ENCODE assay signal across 20 mouse cellular contexts in the genomic region with DNA sequence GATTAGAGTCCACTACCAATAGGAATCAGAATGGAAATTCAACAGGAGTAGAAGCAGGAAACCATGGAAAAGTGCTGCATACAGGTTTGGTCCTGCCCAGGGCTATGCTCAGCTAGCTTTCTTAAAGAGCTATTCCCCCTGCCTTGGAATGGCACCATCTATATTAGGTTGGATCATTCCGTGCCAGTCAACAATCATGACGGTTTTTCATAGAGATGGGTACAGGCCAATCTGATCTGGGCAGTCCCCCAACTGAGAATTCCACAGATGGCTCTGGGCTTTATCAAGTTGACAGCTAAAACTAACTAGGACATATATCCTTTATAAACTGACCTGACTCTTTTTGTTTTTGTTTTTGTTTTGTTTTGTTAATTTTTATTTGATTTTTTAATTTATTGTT.
DNase-seq lines count a peak whose midpoint lies in the region; TF ChIP-seq lines count a peak whose summit lies in the region.
"Had no signal": no experiment of that assay in that cellular context is flagged by ENCODE, and none has a peak within 500 bp of the region (broad histone marks: within the 10 kb centered on the region; RNA-seq: fewer than 3 reads in every experiment).

No protein-coding gene starts in this region.

- TF ChIP-seq CTCF in heart, adult 2 months (IDR thresholded peaks at IDR 0.05): no peak
- TF ChIP-seq CTCF in lung, adult 2 months (IDR thresholded peaks at IDR 0.05; ENCODE audit: insufficient read depth, low read length): no peak

- no peaks in the 10 kb centered on the region; the same call in 1 of the 2 replicates for H3K4me1 ChIP-seq in heart, adult 2 months (ENCODE audit: control insufficient read depth, insufficient read depth, low read length)
- no peaks in the 10 kb centered on the region for H3K4me1 ChIP-seq in lung, adult 2 months (ENCODE audit: control insufficient read depth, insufficient read depth, low read length)
- H3K4me1 ChIP-seq: midbrain, embryonic 13.5 days; neural tube, embryonic 12.5 days had no signal

- H3K4me3 ChIP-seq in heart, adult 2 months: no peak overlapping the region
- no peak overlapping the region for H3K4me3 ChIP-seq in lung, adult 2 months (replicated peaks; ENCODE audit: extremely low read depth, low read depth, low read length)
- H3K4me3 ChIP-seq: gastrocnemius, adult 2 months; left cerebral cortex, adult 2 months; midbrain, embryonic 13.5 days; neural tube, embryonic 12.5 days had no signal

- TF ChIP-seq EP300 in heart, adult 2 months (IDR thresholded peaks at IDR 0.05; ENCODE audit: insufficient read depth, low read depth, low read length): no peak

- WGBS in heart, adult 2 months: 41% methylated on average over 2 of the region's 2 CpGs
- WGBS in lung, adult 2 months: 65% methylated on average over 2 of the region's 2 CpGs

- no peaks in the 10 kb centered on the region for H3K36me3 ChIP-seq in heart, adult 2 months (ENCODE audit: control insufficient read depth, insufficient read depth, low read length)
- H3K36me3 ChIP-seq: midbrain, embryonic 13.5 days; neural tube, embryonic 12.5 days had no signal

- no peaks in the 10 kb centered on the region for H3K79me2 ChIP-seq in heart, adult 2 months (replicated peaks; ENCODE audit: control insufficient read depth, insufficient read depth, low read length)

- H3K27me3 ChIP-seq in heart, adult 2 months (ENCODE audit: control insufficient read depth, insufficient read depth, low read length): no peaks in the 10 kb centered on the region
- H3K27me3 ChIP-seq: CH12.LX; midbrain, embryonic 13.5 days; neural tube, embryonic 12.5 days had no signal

- no peak for TF ChIP-seq POLR2A in heart, adult 2 months (IDR thresholded peaks at IDR 0.05; ENCODE audit: insufficient read depth, low read depth, low read length)
- TF ChIP-seq POLR2A in lung, adult 2 months (IDR thresholded peaks at IDR 0.05; ENCODE audit: borderline replicate concordance, extremely low read depth, low read depth, low read length): no peak

- peak; percentile 79 for DNase-seq in heart, adult 11 months
- DNase-seq in heart, adult 2 months: no peak
- DNase-seq in right cerebral cortex, postnatal 4 days: peak; percentile 9
- DNase-seq in right cerebral cortex, adult 18-20 months: no peak
- DNase-seq in cerebellum, postnatal 25 days: peak; percentile 52 to 55
- no peak for DNase-seq in spleen, postnatal 10 days (ENCODE audit: low spot score in 2 of 2)
- DNase-seq in lung, adult 2 months: no peak
- DNase-seq: adrenal gland, postnatal 36 days; embryo, embryonic 11 days; gastrocnemius, adult 2 months; kidney, adult 8-10 months; kidney, postnatal 14 days; left cerebral cortex, postnatal 4 days; liver; lung, postnatal 10 days had no signal

- no peak overlapping the region for H3K27ac ChIP-seq in heart, adult 2 months
- H3K27ac ChIP-seq: gastrocnemius, adult 2 months; hindbrain, embryonic 14.5 days; left cerebral cortex, adult 2 months; midbrain, embryonic 13.5 days; neural tube, embryonic 12.5 days had no signal

- H3K9ac ChIP-seq in heart, adult 2 months (ENCODE audit: low read depth, low read length): no peak overlapping the region
- H3K9ac ChIP-seq: hindbrain, embryonic 14.5 days; midbrain, embryonic 13.5 days; neural tube, embryonic 12.5 days had no signal

- intact Hi-C loops in heart, adult 2 months (cut with DNase I): loop anchor here (10.0 kb wide), 1 partner anchor 694 kb away; no protein-coding TSS in a partner anchor

Comparison
In these comparisons a context has a peak if more than half of its experiments do, and no peak if none do; other contexts are left out.
1. DNase-seq: peak in heart, adult 11 months (single experiment), right cerebral cortex, postnatal 4 days (single experiment) and cerebellum, postnatal 25 days (2 of 2); none in heart, adult 2 months (0 of 2), right cerebral cortex, adult 18-20 months (single experiment), spleen, postnatal 10 days (0 of 2) and lung, adult 2 months (single experiment).